Mouse (Mus musculus): ENCODE results near the gene Ubald1.

The Ubald1 gene

DNA sequence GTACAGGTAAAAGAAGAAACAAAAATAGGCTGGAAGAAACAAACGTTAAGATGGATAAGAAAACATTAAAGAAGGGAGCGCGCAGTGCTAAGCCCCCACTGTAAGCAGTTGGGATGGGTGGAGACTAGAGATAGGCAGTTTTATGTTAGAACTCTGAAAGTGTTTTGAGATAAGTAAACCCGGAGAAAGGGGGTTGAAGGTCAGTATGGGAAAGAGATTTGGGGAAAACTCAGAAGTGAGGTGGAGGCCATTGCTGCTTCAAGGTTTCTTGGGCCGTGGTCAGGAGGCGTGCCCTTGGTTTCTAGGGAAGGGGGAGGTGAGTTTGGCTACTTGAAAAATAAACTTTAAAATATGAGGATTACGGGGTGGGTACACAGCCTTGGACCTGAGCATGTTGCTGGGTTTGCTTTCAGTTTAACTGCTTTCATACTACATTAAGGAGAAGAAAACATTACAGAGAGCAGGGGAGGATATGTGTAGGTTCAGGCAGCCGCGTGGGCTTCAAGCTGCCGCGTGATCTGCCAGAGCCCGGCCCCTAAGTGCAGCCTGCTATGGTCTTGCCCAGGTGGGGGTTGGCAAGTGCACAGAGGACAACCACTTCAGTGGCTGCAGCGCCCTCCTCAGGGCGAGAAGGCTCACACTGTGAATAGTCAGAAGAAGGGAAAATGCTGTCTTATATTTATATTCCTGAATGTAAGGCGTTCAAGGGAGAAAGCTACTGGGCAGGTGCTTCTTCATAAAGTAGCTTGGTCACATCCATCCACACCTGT lies 48.3 kb downstream of the Ubald1 start:
- in situ Hi-C loops (cut with MboI; ENCODE audit: unreplicated experiment in 2 of 2), result no loop called here

DNA sequence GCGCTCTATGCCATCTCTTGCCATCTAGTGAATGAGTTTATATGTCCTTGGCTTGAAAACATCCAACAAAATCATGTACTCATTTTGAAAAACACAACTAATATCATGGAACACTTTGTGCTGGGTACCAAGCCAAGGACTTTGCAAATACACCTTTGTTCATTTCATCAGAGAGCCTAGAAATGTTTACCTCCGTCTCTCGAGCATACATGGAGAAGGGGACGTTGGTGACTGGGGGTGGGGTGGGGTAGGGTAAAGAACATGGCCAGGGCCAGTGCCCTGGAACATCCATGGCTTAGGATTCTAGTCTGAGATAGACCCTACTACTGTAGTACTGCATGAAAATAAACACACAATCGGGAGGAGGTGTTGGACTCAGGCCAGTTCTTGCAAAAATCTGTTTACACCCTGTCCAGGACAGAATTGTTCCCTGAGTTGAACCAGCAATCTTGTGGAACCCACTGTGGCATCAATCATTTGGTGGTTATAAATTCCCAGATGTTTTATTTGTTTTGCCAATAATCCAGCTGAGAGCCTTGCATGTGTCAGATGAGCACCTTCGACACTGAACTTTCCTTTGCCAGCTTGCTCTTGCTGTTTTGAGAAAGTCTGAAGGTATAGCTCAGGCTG lies 50.7 kb downstream of the Ubald1 start:
- in situ Hi-C loops (cut with MboI; ENCODE audit: unreplicated experiment in 2 of 2), result no loop called here

DNA sequence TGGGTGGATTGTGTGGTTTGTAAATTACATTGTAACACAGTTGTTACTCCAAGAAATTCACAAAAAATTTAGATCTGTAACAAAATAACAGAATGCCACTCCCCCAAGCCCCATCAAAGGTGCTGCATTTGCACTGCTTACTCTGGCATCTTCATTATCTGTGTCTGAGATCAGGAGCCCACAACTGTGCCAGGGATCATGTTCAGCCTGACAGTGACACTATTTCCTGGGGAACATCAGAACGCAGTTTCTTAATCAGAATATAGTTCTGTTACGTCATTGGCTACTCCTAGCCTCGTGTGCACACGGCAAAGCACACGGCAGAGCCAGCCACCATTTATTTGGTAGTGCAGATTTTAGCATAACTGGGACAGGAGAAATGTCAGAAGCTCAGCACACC lies 52.5 kb downstream of the Ubald1 start:
- in situ Hi-C loops (cut with MboI; ENCODE audit: unreplicated experiment in 2 of 2), result no loop called here
